ENCODE assay signal across 8 mouse cellular contexts in genomic region chr9:120492010-120492399, GRCm38 (mm10). TPM values are rescaled to one million over a fixed set of nuclear protein-coding genes. Genes with fewer than 3 reads are reported as not detected.
A peak's percentile ranks its signal among the peaks of the same experiment; 100 is the strongest.
DNase-seq lines count a peak whose midpoint lies in the region; ATAC-seq and TF ChIP-seq lines count a peak whose summit lies in the region.

Gene Eif1b (plus strand): TSS chr9:120492232.

- peaks cover 6% of the 10 kb centered on the region; the same call in 1 of the 2 replicates for H3K4me1 ChIP-seq in forebrain, postnatal 0 days (ENCODE audit: insufficient read depth)
- peaks cover 8% of the 10 kb centered on the region for H3K4me1 ChIP-seq in hindbrain, embryonic 14.5 days (replicated peaks; ENCODE audit: control insufficient read depth, insufficient read depth, low read length)
- H3K4me1 ChIP-seq in liver, embryonic 13.5 days (replicated peaks) = peaks cover 22% of the 10 kb centered on the region
- H3K4me1 ChIP-seq in small intestine, adult 2 months (ENCODE audit: control insufficient read depth, insufficient read depth, insufficient read length, low read length) = peaks cover 2% of the 10 kb centered on the region; the same call in 1 of the 2 replicates

- TF ChIP-seq CTCF in layer of hippocampus, adult 2 months (conservative IDR thresholded peaks at IDR 0.05) = no peak
- TF ChIP-seq CTCF in forebrain, postnatal 0 days (IDR thresholded peaks at IDR 0.05; ENCODE audit: low read depth) = no peak
- TF ChIP-seq CTCF in small intestine, adult 2 months (IDR thresholded peaks at IDR 0.05; ENCODE audit: extremely low read depth, insufficient read length, insufficient replicate concordance, low read depth, low read length) = no peak

- peaks cover 26% of the 10 kb centered on the region for H3K36me3 ChIP-seq in forebrain, postnatal 0 days (ENCODE audit: insufficient read depth)
- H3K36me3 ChIP-seq in hindbrain, embryonic 14.5 days (replicated peaks; ENCODE audit: control insufficient read depth, insufficient read depth) = peaks cover 28% of the 10 kb centered on the region
- H3K36me3 ChIP-seq in liver, embryonic 13.5 days = peaks cover 27% of the 10 kb centered on the region
- peaks cover 12% of the 10 kb centered on the region for H3K36me3 ChIP-seq in small intestine, adult 2 months (ENCODE audit: control insufficient read depth, insufficient read depth, low read length)

- H3K4me2 ChIP-seq in forebrain, postnatal 0 days (ENCODE audit: low read depth) = peak within 1 kb of the TSS; percentile 69
- peak within 1 kb of the TSS; percentile 81 for H3K4me2 ChIP-seq in hindbrain, embryonic 14.5 days (replicated peaks)
- H3K4me2 ChIP-seq in liver, embryonic 13.5 days = peak within 1 kb of the TSS; percentile 96

- DNase-seq in layer of hippocampus, adult 2 months (ENCODE audit: low spot score in 2 of 2) = no peak
- no peak for DNase-seq in layer of hippocampus, adult 9-10 months (ENCODE audit: low spot score)
- DNase-seq in adrenal gland, adult 2 months = no peak
- no peak for DNase-seq in forebrain, postnatal 0 days
- no peak for DNase-seq in hindbrain, embryonic 14.5 days (ENCODE audit: low spot score)
- no peak for DNase-seq in liver, embryonic 13.5 days
- no peak for DNase-seq in spleen, postnatal 4 days (ENCODE audit: low spot score in 2 of 2)

- peak within 1 kb of the TSS; percentile 98 for H3K4me3 ChIP-seq in layer of hippocampus, adult 2 months
- H3K4me3 ChIP-seq in forebrain, postnatal 0 days (ENCODE audit: low read depth, low read length) = peak within 1 kb of the TSS; percentile 99
- peak within 1 kb of the TSS; percentile 86 for H3K4me3 ChIP-seq in hindbrain, embryonic 14.5 days (replicated peaks; ENCODE audit: low read length)
- H3K4me3 ChIP-seq in liver, embryonic 13.5 days (replicated peaks) = peak within 1 kb of the TSS; percentile 99
- peak within 1 kb of the TSS; percentile 97 for H3K4me3 ChIP-seq in small intestine, adult 2 months (ENCODE audit: low read depth, low read length)

- no peaks in the 10 kb centered on the region for H3K27me3 ChIP-seq in forebrain, postnatal 0 days (ENCODE audit: insufficient read depth, low read length)
- H3K27me3 ChIP-seq in hindbrain, embryonic 14.5 days (ENCODE audit: control insufficient read depth, insufficient read depth, low read length) = no peaks in the 10 kb centered on the region
- H3K27me3 ChIP-seq in liver, embryonic 13.5 days = no peaks in the 10 kb centered on the region
- H3K27me3 ChIP-seq in small intestine, adult 2 months (ENCODE audit: control insufficient read depth, insufficient read depth, low read length) = no peaks in the 10 kb centered on the region

- peak; percentile 32 for ATAC-seq in forebrain, postnatal 0 days
- peak; percentile 42 for ATAC-seq in hindbrain, embryonic 14.5 days (ENCODE audit: low FRiP score)
- peak; percentile 25 for ATAC-seq in liver, embryonic 13.5 days (ENCODE audit: low read depth)

- H3K9me3 ChIP-seq in forebrain, postnatal 0 days (ENCODE audit: low read length) = no peaks in the 10 kb centered on the region
- H3K9me3 ChIP-seq in hindbrain, embryonic 14.5 days (ENCODE audit: control insufficient read depth, low read length) = no peaks in the 10 kb centered on the region
- H3K9me3 ChIP-seq in liver, embryonic 13.5 days (replicated peaks) = no peaks in the 10 kb centered on the region

- H3K9ac ChIP-seq in forebrain, postnatal 0 days = peak within 1 kb of the TSS; percentile 100
- peak within 1 kb of the TSS; percentile 98 for H3K9ac ChIP-seq in hindbrain, embryonic 14.5 days
- peak within 1 kb of the TSS; percentile 99 for H3K9ac ChIP-seq in liver, embryonic 13.5 days

- TF ChIP-seq POLR2A in small intestine, adult 2 months (IDR thresholded peaks at IDR 0.05; ENCODE audit: low read depth, low read length) = no peak

- H3K27ac ChIP-seq in layer of hippocampus, adult 2 months = peak within 1 kb of the TSS; percentile 95
- peak within 1 kb of the TSS; percentile 94 for H3K27ac ChIP-seq in forebrain, postnatal 0 days (ENCODE audit: low read depth, low read length)
- H3K27ac ChIP-seq in hindbrain, embryonic 14.5 days = peak within 1 kb of the TSS; percentile 91
- peak within 1 kb of the TSS; percentile 95 for H3K27ac ChIP-seq in liver, embryonic 13.5 days
- peak within 1 kb of the TSS; percentile 53 for H3K27ac ChIP-seq in small intestine, adult 2 months (ENCODE audit: insufficient read depth, low read depth, low read length)

- 3% methylated on average over 18 of the region's 19 CpGs for WGBS in forebrain, postnatal 0 days
- 2% methylated on average over 19 of the region's 19 CpGs for WGBS in hindbrain, embryonic 14.5 days
- 6% methylated on average over 19 of the region's 19 CpGs for WGBS in liver, embryonic 13.5 days (ENCODE audit: insufficient replicate concordance)
- 3% methylated on average over 19 of the region's 19 CpGs for whole genome bisulfite sequencing in small intestine, adult 2 months

RNA-seq across cellular contexts. Expression of gene Eif1b, which starts in this region (rescaled TPM):
- total RNA-seq in layer of hippocampus, adult 2 months (2021) = 100 to 1,000 TPM; 203 to 206 TPM
- total RNA-seq in adrenal gland, adult 2 months (2021) = 10 to 100 TPM; 55.4 to 59.7 TPM
- polyA plus RNA-seq in adrenal gland, adult 2 months (2012; rRNA removed) = 105 and 114 TPM in 2 replicates
- 128 and 168 TPM in 2 replicates for total RNA-seq in forebrain, postnatal 0 days (2014; rRNA removed)
- 507 and 639 TPM in 2 replicates for polyA plus RNA-seq in forebrain, postnatal 0 days (2015; fragmentation: Nextera tagmentation; extraction: Ambion mirVana)
- polyA plus RNA-seq in hindbrain, embryonic 14.5 days (2014; fragmentation: Nextera tagmentation; extraction: Ambion mirVana) = 323 TPM in 2 replicates
- 101 and 115 TPM in 2 replicates for polyA plus RNA-seq in liver, embryonic 13.5 days (2015; fragmentation: Nextera tagmentation; extraction: Ambion mirVana)
- 17.3 and 24.1 TPM in 2 replicates for polyA plus RNA-seq in small intestine, adult 2 months (2012; rRNA removed)
